Mouse (Mus musculus) left cerebral cortex, adult 9 months (tissue): ENCODE measurements around the gene Fibcd1.

ENCODE experiments used
- DNase-seq, 2 experiments: peaks; one replicate each; pipeline ENCODE4 v3.0.0; 2022; ENCODE audit warnings: low spot score in 2 of 2

Fibcd1 gene

GRCm38 (mm10) chr2:31858500-31858899, 12.7 kb upstream of the Fibcd1 start:
- no peak for DNase-seq

- DNase-seq, result no peak
Measured at GRCm38 (mm10) chr2:31857180-31857579, 11.4 kb upstream of the Fibcd1 start.

GRCm38 (mm10) chr2:31855991-31856390, 10.2 kb upstream of the Fibcd1 start:
- no peak for DNase-seq

GRCm38 (mm10) chr2:31850141-31850540, 4.3 kb upstream of the Fibcd1 start:
- DNase-seq, result no peak

- no peak for DNase-seq
Measured at GRCm38 (mm10) chr2:31847908-31848307, 2.1 kb upstream of the Fibcd1 start.

- DNase-seq, result no peak
Measured at GRCm38 (mm10) chr2:31846692-31847660, 1.2 kb upstream of the Fibcd1 start.

- DNase-seq, result no peak
Measured at GRCm38 (mm10) chr2:31845512-31845895, 301 bp downstream of the Fibcd1 start.

- DNase-seq, result no peak
Measured at GRCm38 (mm10) chr2:31844729-31845136, 1.1 kb downstream of the Fibcd1 start.

- no peak for DNase-seq
Measured at GRCm38 (mm10) chr2:31838868-31839267, 6.9 kb downstream of the Fibcd1 start.

GRCm38 (mm10) chr2:31836985-31837384, 8.8 kb downstream of the Fibcd1 start:
- DNase-seq, result no peak

- DNase-seq, result no peak
Measured at GRCm38 (mm10) chr2:31836091-31836490, 9.7 kb downstream of the Fibcd1 start.

- no peak for DNase-seq
Measured at GRCm38 (mm10) chr2:31828311-31828825, 17.4 kb downstream of the Fibcd1 start.

- DNase-seq, result peak in 1 of 2 experiments; percentile 43
Measured at GRCm38 (mm10) chr2:31827877-31828276, 17.9 kb downstream of the Fibcd1 start.

- DNase-seq, result peak in 1 of 2 experiments; percentile 42
Measured at GRCm38 (mm10) chr2:31826094-31827085, 19.4 kb downstream of the Fibcd1 start.

- DNase-seq, result no peak
Measured at GRCm38 (mm10) chr2:31825469-31825911, 20.3 kb downstream of the Fibcd1 start.

- DNase-seq, result peak in 1 of 2 experiments; percentile 32
Measured at GRCm38 (mm10) chr2:31823933-31824730, 21.7 kb downstream of the Fibcd1 start.

GRCm38 (mm10) chr2:31822524-31823371, 23.1 kb downstream of the Fibcd1 start:
- peak; percentile 25 to 84 for DNase-seq

GRCm38 (mm10) chr2:31815367-31815766, 30.4 kb downstream of the Fibcd1 start:
- DNase-seq, result peak in 1 of 2 experiments; percentile 66

- peak; percentile 37 to 67 for DNase-seq
Measured at GRCm38 (mm10) chr2:31814699-31815098, 31.1 kb downstream of the Fibcd1 start.

GRCm38 (mm10) chr2:31813641-31814040, 32.2 kb downstream of the Fibcd1 start:
- DNase-seq, result no peak
